Mouse (Mus musculus) embryonic facial prominence, embryonic 15.5 days (tissue): ENCODE data around the gene Zbtb37. TPM values are rescaled to one million over a fixed set of nuclear protein-coding genes. Genes with fewer than 3 reads are reported as not detected.

Source experiments
- ATAC-seq: fragments of 200-750 bp; cut with Nextera tagmentation; 2 replicates; pipeline ENCODE4 v1.8.0; 2017; ENCODE audit warnings: low read depth, moderate TSS enrichment; ENCODE audit not compliant: insufficient number of reproducible peaks, low FRiP score, low TSS enrichment
- H3K27ac ChIP-seq: fragments of 300-500 bp; sonication (generic); replicated peaks from 2 replicates; pipeline ENCODE4 v1.5.1; 2015; ENCODE audit warnings: mild to moderate bottlenecking, inconsistent platforms
- H3K27me3 ChIP-seq: fragments of 300-500 bp; sonication (generic); 2 replicates; pipeline ENCODE4 v1.6.1; 2015; ENCODE audit warnings: inconsistent platforms
- H3K36me3 ChIP-seq: fragments of 300-500 bp; sonication (generic); 2 replicates; pipeline ENCODE4 v1.6.1; 2015; ENCODE audit warnings: mild to moderate bottlenecking, inconsistent platforms
- H3K4me1 ChIP-seq: fragments of 300-500 bp; sonication (generic); 2 replicates; pipeline ENCODE4 v1.6.1; 2015; ENCODE audit warnings: inconsistent platforms
- H3K4me2 ChIP-seq: fragments of 300-500 bp; sonication (generic); replicated peaks from 2 replicates; pipeline ENCODE4 v1.6.1; 2015; ENCODE audit warnings: mild to moderate bottlenecking, inconsistent platforms
- H3K4me3 ChIP-seq: fragments of 300-500 bp; sonication (generic); replicated peaks from 2 replicates; pipeline ENCODE4 v1.5.1; 2015; ENCODE audit warnings: mild to moderate bottlenecking, inconsistent platforms
- H3K9ac ChIP-seq: fragments of 300-500 bp; sonication (generic); 2 replicates; pipeline ENCODE4 v1.6.1; 2015; ENCODE audit warnings: inconsistent platforms
- H3K9me3 ChIP-seq: fragments of 300-500 bp; sonication (generic); replicated peaks from 2 replicates; pipeline ENCODE4 v1.6.1; 2016; ENCODE audit warnings: inconsistent platforms
- WGBS: fragments of 180-500 bp; shearing (Covaris S2); methylation state at CpG from one replicate; pipeline ENCODE4 v1.1.7; 2015; 5-methylcytosine and 5-hydroxymethylcytosine counted together
- polyA plus RNA-seq: library from polyadenylated mRNA; unstranded; fragments of >200 nt; fragmentation: Nextera tagmentation; extraction: Ambion mirVana; gene quantifications from 2 replicates; pipeline ENCODE4 v1.2.1, GENCODE M21; 2015

The Zbtb37 gene
- 7.8 and 8.1 TPM in 2 replicates for polyA plus RNA-seq

- peaks cover 37% of the 10 kb centered on the region for H3K36me3 ChIP-seq
- H3K27me3 ChIP-seq: no peaks in the 10 kb centered on the region
- under 1% methylated on average over 59 of the region's 76 CpGs for WGBS
- H3K4me1 ChIP-seq: peaks cover 19% of the 10 kb centered on the region
- no peaks in the 10 kb centered on the region for H3K9me3 ChIP-seq
- ATAC-seq: peak; percentile 94
- H3K9ac ChIP-seq: peak within 1 kb of the TSS; percentile 78
- peak within 1 kb of the TSS; percentile 63 for H3K4me2 ChIP-seq
- peak within 1 kb of the TSS; percentile 98 for H3K27ac ChIP-seq
- peak within 1 kb of the TSS; percentile 80 for H3K4me3 ChIP-seq
Observed at GRCm38 (mm10) chr1:161034435-161035280, at the start of gene Zbtb37. Gene Zbtb37 (minus strand): TSS chr1:161034849.

- ATAC-seq: no peak
- Histone ChIP-seq H3K9me3 (no peaks in the 10 kb centered on the region), H3K4me2 (no peak overlapping the region), H3K36me3 (peaks cover 14% of the 10 kb centered on the region; the same call in 1 of the 2 replicates), H3K27me3 (no peaks in the 10 kb centered on the region), H3K4me1 (peaks cover 18% of the 10 kb centered on the region), H3K4me3 (no peak overlapping the region), H3K27ac (no peak overlapping the region), H3K9ac (no peak overlapping the region)
- 87% methylated on average over 3 of the region's 3 CpGs for WGBS
Observed at GRCm38 (mm10) chr1:161077243-161077642, 42.6 kb upstream of the Zbtb37 start.

GRCm38 (mm10) chr1:161076238-161076637 is 41.6 kb upstream of the Zbtb37 start:
- 83% methylated on average over 6 of the region's 6 CpGs for WGBS
- Histone ChIP-seq H3K4me2 (no peak overlapping the region), H3K27ac (no peak overlapping the region), H3K36me3 (peaks cover 10% of the 10 kb centered on the region; the same call in 1 of the 2 replicates), H3K4me3 (no peak overlapping the region), H3K9ac (no peak overlapping the region), H3K9me3 (no peaks in the 10 kb centered on the region), H3K27me3 (no peaks in the 10 kb centered on the region), H3K4me1 (peaks cover 28% of the 10 kb centered on the region)
- ATAC-seq: no peak

- Histone ChIP-seq H3K4me1 (peaks cover 32% of the 10 kb centered on the region), H3K9ac (peak overlapping the region; percentile 54), H3K4me2 (peak overlapping the region; percentile 62), H3K27ac (peak overlapping the region; percentile 74; the same call in 1 of the 2 replicates), H3K9me3 (no peaks in the 10 kb centered on the region), H3K4me3 (peak overlapping the region; percentile 63), H3K36me3 (0 out of 2 replicates have a peak, but pooled peaks cover 3% of the 10 kb centered on the region), H3K27me3 (no peaks in the 10 kb centered on the region)
- WGBS: under 1% methylated on average over 12 of the region's 12 CpGs
- no peak for ATAC-seq
Observed at GRCm38 (mm10) chr1:161071272-161071620, 36.6 kb upstream of the Zbtb37 start.

- peaks cover 32% of the 10 kb centered on the region for H3K4me1 ChIP-seq
- ATAC-seq: peak; percentile 97
- under 1% methylated on average over 57 of the region's 57 CpGs for WGBS
- peak within 1 kb of the TSS; percentile 63 for H3K4me3 ChIP-seq
- no peaks in the 10 kb centered on the region for H3K9me3 ChIP-seq
- peak within 1 kb of the TSS; percentile 74 for H3K27ac ChIP-seq
- H3K4me2 ChIP-seq: peak within 1 kb of the TSS; percentile 64
- no peaks in the 10 kb centered on the region for H3K27me3 ChIP-seq
- 0 out of 2 replicates have a peak, but pooled peaks cover 3% of the 10 kb centered on the region for H3K36me3 ChIP-seq
- H3K9ac ChIP-seq: peak within 1 kb of the TSS; percentile 54
Observed at GRCm38 (mm10) chr1:161070352-161071271, 36.0 kb upstream of the Zbtb37 start, which contains the start of the genes Dars2 and Cenpl. Gene Dars2 (minus strand): TSS chr1:161070658. Gene Cenpl (plus strand): TSS chr1:161070713.

- Histone ChIP-seq H3K4me1 (no peaks in the 10 kb centered on the region), H3K4me3 (no peak overlapping the region), H3K27ac (no peak overlapping the region), H3K9ac (no peak overlapping the region), H3K9me3 (no peaks in the 10 kb centered on the region), H3K27me3 (no peaks in the 10 kb centered on the region), H3K36me3 (peaks cover 9% of the 10 kb centered on the region; the same call in 1 of the 2 replicates), H3K4me2 (no peak overlapping the region)
- ATAC-seq: no peak
- 64% methylated on average over 1 of the region's 1 CpGs for WGBS
Observed at GRCm38 (mm10) chr1:161063351-161063750, 28.7 kb upstream of the Zbtb37 start.

GRCm38 (mm10) chr1:161057164-161057563 is 22.5 kb upstream of the Zbtb37 start:
- Histone ChIP-seq H3K9ac (no peak overlapping the region), H3K4me3 (no peak overlapping the region), H3K27me3 (no peaks in the 10 kb centered on the region), H3K9me3 (no peaks in the 10 kb centered on the region), H3K36me3 (peaks cover 16% of the 10 kb centered on the region), H3K27ac (no peak overlapping the region), H3K4me2 (no peak overlapping the region), H3K4me1 (no peaks in the 10 kb centered on the region)
- no peak for ATAC-seq
- WGBS: 94% methylated on average over 1 of the region's 1 CpGs

- peaks cover 38% of the 10 kb centered on the region for H3K36me3 ChIP-seq
- ATAC-seq: no peak
Observed at GRCm38 (mm10) chr1:161046972-161047371, 12.3 kb upstream of the Zbtb37 start.

GRCm38 (mm10) chr1:161041261-161042020 is 6.8 kb upstream of the Zbtb37 start:
- Histone ChIP-seq H3K4me3 (no peak overlapping the region), H3K4me2 (no peak overlapping the region), H3K27me3 (no peaks in the 10 kb centered on the region), H3K27ac (no peak overlapping the region), H3K9ac (no peak overlapping the region), H3K36me3 (peaks cover 44% of the 10 kb centered on the region), H3K4me1 (0 out of 2 replicates have a peak, but pooled peaks cover 6% of the 10 kb centered on the region), H3K9me3 (no peaks in the 10 kb centered on the region)
- ATAC-seq: no peak
- 88% methylated on average over 7 of the region's 7 CpGs for WGBS

More at GRCm38 (mm10) chr1:161046972-161047371, 12.3 kb upstream of the Zbtb37 start:
- H3K4me2 ChIP-seq: no peak overlapping the region
- no peaks in the 10 kb centered on the region for H3K4me1 ChIP-seq
- H3K27me3 ChIP-seq: no peaks in the 10 kb centered on the region
- WGBS: 79% methylated on average over 3 of the region's 3 CpGs
- H3K27ac ChIP-seq: no peak overlapping the region
- H3K9me3 ChIP-seq: no peaks in the 10 kb centered on the region
- no peak overlapping the region for H3K9ac ChIP-seq
- no peak overlapping the region for H3K4me3 ChIP-seq

- Histone ChIP-seq H3K4me1 (0 out of 2 replicates have a peak, but pooled peaks cover 6% of the 10 kb centered on the region), H3K27me3 (no peaks in the 10 kb centered on the region), H3K27ac (peak overlapping the region; percentile 69), H3K9me3 (no peaks in the 10 kb centered on the region), H3K4me2 (no peak overlapping the region), H3K36me3 (peaks cover 38% of the 10 kb centered on the region), H3K9ac (no peak overlapping the region), H3K4me3 (no peak overlapping the region)
- no peak for ATAC-seq
Observed at GRCm38 (mm10) chr1:161040855-161041254, 6.2 kb upstream of the Zbtb37 start.
